Mouse (Mus musculus): Measurements from ENCODE around the gene Mthfd2l. TPM values are rescaled to one million over a fixed set of nuclear protein-coding genes. Genes with fewer than 3 reads are reported as not detected.

Mthfd2l gene
- 85.9 and 88.7 TPM in 2 replicates for polyA plus RNA-seq (2015; fragmentation: Nextera tagmentation; extraction: Ambion mirVana)

DNA sequence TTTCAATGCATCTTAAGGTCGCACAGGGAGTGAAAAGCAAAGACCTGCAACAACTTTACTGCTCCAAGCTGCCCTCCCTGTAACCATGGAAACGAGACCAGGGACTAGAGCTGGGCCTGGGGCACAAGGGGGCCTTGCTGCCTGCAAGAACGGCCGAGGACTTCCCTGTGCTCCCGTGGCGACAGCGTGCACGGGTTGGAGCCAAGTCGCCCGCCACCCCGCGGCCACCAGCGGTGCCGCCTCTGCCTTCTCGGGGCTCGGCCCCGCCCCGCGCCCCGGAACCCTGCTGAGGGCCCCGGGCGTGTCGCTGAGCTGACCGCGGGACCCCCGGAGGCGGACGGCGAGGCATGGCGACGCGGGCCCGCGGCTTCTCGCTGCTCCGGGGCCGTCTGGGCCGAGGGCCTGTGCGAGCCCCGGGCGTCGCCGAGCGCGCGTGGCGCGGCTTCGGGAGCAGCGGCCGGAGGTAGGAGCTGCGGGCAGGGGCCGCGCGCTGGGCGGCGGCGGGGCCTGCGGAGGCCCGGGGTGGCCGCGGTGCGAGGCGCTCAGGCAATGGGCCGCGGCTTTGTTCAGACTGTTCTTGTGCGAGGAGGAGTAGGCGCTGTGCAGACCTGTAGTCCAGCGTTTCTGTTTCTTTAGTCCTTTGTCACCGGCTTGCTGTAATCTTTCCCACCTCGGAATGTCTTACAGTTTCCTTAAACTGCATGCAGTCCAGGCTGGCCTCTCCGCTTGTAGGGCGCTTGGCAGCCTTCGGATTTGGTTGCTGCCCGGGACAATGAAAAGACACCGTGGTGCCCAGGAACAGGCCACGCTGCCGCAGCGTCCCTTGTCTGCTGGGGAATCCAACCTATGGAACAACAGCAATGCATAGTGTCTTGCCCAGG lies at the start of gene Mthfd2l:
Gene Mthfd2l, plus strand, starts transcription at position 147 of the 881 bp plus-strand sequence.

DNA sequence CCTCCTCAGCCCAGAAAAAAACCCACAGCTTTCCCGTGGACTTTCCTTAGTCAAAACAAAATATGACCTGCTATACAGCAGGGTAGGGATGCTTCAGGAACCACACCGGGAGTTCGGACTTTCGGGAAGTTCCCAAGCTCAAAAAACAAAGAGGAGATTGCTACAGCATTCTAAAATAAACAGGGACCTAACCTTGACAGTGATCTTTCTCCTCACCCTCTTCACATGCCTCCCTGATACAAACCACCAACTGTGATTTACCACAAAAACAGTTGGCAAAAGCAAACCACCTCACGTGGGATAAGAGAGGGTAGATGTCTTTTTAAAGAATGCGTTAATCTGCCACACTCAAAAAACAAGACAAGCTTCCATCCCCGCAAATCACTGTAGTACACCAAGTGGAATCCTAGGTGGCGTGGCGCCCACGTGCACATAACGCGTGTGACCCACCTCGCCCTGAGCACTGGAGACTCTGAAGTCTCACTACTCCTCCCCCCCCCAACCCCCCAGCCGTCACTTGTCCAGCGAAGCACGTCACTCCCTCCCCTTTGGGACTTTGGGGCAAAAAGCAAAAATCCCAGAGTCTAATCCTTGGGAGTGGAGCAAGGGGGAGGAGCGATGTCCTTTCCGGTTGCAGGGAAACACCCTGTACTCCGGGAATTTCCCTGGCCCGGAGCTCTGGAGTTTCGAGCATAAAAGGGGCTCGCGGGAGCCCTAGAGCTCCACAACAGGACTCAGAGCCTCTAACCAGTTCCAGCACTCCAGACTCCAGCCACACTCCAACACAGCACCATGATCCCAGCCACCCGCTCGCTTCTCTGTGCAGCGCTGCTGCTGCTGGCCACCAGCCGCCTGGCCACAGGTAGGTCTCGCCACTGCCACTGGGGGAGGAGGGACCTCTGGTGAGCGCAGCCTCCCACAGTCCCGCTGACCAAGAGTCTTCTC lies 40.1 kb upstream of the Mthfd2l start, which contains the start of gene Cxcl1:
Gene Cxcl1, plus strand, starts transcription at position 723 of the 945 bp plus-strand sequence.

DNA sequence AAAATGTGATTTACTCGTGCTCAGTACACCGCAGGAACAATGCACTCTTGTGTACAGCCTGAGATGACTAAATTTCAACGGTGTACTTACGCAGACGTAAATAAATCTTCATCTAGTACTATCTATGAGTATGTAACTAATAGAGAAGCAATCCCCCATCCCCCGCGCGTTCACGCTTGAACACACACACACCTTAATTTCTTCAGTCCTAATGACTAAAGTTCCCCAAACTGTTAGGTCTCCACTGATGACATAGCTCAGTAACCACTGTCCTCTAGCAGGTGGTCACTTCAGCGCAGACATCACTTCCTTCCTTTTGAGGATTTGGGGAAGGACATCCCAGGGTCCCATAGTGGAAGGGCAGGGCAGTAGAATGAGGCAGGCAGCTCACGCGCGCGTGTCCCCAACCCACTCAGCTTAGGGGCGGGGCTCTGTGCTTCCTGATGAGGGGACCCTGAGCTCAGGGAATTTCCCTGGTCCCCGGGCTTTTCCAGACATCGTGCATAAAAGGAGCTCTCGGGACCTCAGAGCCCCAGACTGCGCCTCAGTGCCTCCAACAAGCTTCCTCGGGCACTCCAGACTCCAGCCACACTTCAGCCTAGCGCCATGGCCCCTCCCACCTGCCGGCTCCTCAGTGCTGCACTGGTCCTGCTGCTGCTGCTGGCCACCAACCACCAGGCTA lies 27.4 kb upstream of the Mthfd2l start, which contains the start of gene Cxcl2:
Gene Cxcl2, plus strand, starts transcription at position 533 of the 682 bp plus-strand sequence.

DNA sequence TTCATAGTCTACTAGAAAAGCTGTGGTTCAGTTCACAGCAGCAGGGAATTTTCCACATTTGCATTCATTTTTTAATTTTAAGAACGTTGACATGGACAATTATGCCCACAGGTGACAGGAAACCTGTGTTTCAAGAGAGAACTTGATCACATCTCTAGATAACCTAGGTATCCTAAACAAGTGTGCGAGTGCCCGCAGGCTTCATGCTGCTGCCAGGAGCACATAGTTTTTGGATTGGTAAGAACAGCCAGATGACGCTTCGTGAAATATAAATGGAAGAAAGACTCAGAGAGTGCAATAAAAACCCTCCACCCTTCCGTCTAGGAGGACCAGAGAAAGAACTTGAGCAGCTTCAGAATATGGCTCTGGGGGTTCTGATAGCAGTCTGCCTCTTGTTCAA lies 96.2 kb downstream of the Mthfd2l start, which contains the start of gene Epgn:
Gene Epgn, plus strand, starts transcription at position 301 of the 400 bp plus-strand sequence.

Other genes starting within 250 kb of the Mthfd2l start
- 0.52 and 0.75 TPM in 2 replicates for gene Cxcl5, start 171.8 kb upstream of the Mthfd2l start, polyA plus RNA-seq (2015; fragmentation: Nextera tagmentation; extraction: Ambion mirVana)
- 0.52 and 0.71 TPM in 2 replicates for gene Ppbp, start 162.6 kb upstream of the Mthfd2l start, polyA plus RNA-seq (2015; fragmentation: Nextera tagmentation; extraction: Ambion mirVana)
- 77.7 and 111 TPM in 2 replicates for gene Pf4, start 158.7 kb upstream of the Mthfd2l start, polyA plus RNA-seq (2015; fragmentation: Nextera tagmentation; extraction: Ambion mirVana)
- gene Cxcl3, start 145.0 kb upstream of the Mthfd2l start, polyA plus RNA-seq (2015; fragmentation: Nextera tagmentation; extraction: Ambion mirVana), result 0.69 and 0.71 TPM in 2 replicates
- gene Cxcl15, start 136.6 kb upstream of the Mthfd2l start, polyA plus RNA-seq (2015; fragmentation: Nextera tagmentation; extraction: Ambion mirVana), result not detected in 2 replicates
- 0.86 TPM in 1 of 2 replicates, not detected in the other for gene Cxcl1, start 39.9 kb upstream of the Mthfd2l start, polyA plus RNA-seq (2015; fragmentation: Nextera tagmentation; extraction: Ambion mirVana)
- gene Cxcl2, start 27.2 kb upstream of the Mthfd2l start, polyA plus RNA-seq (2015; fragmentation: Nextera tagmentation; extraction: Ambion mirVana), result not detected in 2 replicates
- gene Epgn, start 96.3 kb downstream of the Mthfd2l start, polyA plus RNA-seq (2015; fragmentation: Nextera tagmentation; extraction: Ambion mirVana), result 0.14 TPM in 1 of 2 replicates, not detected in the other
- gene Ereg, start 143.5 kb downstream of the Mthfd2l start, polyA plus RNA-seq (2015; fragmentation: Nextera tagmentation; extraction: Ambion mirVana), result 0.05 TPM in 1 of 2 replicates, not detected in the other
- 0.82 and 1.1 TPM in 2 replicates for gene Areg, start 208.5 kb downstream of the Mthfd2l start, polyA plus RNA-seq (2015; fragmentation: Nextera tagmentation; extraction: Ambion mirVana)

Data from neural tube, postnatal 0 days (tissue).